Mouse (Mus musculus) CH12.LX (cell line): ENCODE measurements at regions not wholly inside any gene's neighbourhood (a gene's known extent, or its start where the extent isn't known, plus 50 kb on each side); places are given as distances from the start of the nearest gene placed in this dataset.

Experiments used
- DNase-seq: peaks from one replicate; pipeline ENCODE4 v3.0.0-alpha.2; 2013; ENCODE audit errors: extremely low read depth
- H3K27ac ChIP-seq: 2 replicates; pipeline ENCODE4 v1.5.1; 2012; ENCODE audit warnings: low read depth, mild to moderate bottlenecking, control low read depth, moderate library complexity; ENCODE audit not compliant: insufficient read depth
- H3K27me3 ChIP-seq: replicated peaks from 2 replicates; pipeline ENCODE3; 2012; ENCODE audit warnings: inconsistent platforms
- H3K36me3 ChIP-seq, 2 experiments: replicated peaks in 1 of 2; 2 replicates each; pipeline versions ENCODE3 to v1.6.1; 2012; ENCODE audit warnings: inconsistent platforms in 1 of 2, low read length in 1 of 2, mild to moderate bottlenecking in 1 of 2, mixed read lengths in 1 of 2, moderate library complexity in 1 of 2; ENCODE audit not compliant: control insufficient read depth in 1 of 2, insufficient read depth in 1 of 2
- H3K4me1 ChIP-seq, 2 experiments: 2 replicates each; pipeline ENCODE4 v1.6.1; 2012; ENCODE audit warnings: inconsistent platforms in 1 of 2, moderate library complexity in 1 of 2; ENCODE audit not compliant: insufficient read depth in 2 of 2, control insufficient read depth in 1 of 2
- H3K4me2 ChIP-seq: 2 replicates; pipeline ENCODE4 v1.6.1; 2012; ENCODE audit warnings: low read depth, mild to moderate bottlenecking, control low read depth; ENCODE audit not compliant: poor library complexity, insufficient read depth, severe bottlenecking
- H3K4me3 ChIP-seq, 3 experiments: fragments of 150-350 bp in 1 of 3; sonication (generic) in 1 of 3; replicated peaks in 1 of 3; 2 replicates each; pipeline versions ENCODE3 to v1.5.1; 2011 to 2012; ENCODE audit warnings: low read depth in 2 of 3, low read length in 2 of 3, mild to moderate bottlenecking in 2 of 3, moderate library complexity in 2 of 3, control low read depth in 1 of 3, improper control_type of control experiment in 1 of 3, inconsistent platforms in 1 of 3, mixed read lengths in 1 of 3; ENCODE audit not compliant: poor library complexity in 1 of 3
- H3K79me2 ChIP-seq: replicated peaks from 2 replicates; pipeline ENCODE4 v1.6.1; 2012; ENCODE audit warnings: mild to moderate bottlenecking, moderate library complexity; ENCODE audit not compliant: control insufficient read depth, poor library complexity, insufficient read depth, severe bottlenecking; ENCODE audit errors: extremely low read depth
- H3K9ac ChIP-seq: 2 replicates; pipeline ENCODE4 v1.6.1; 2012; ENCODE audit warnings: low read depth, mild to moderate bottlenecking, control low read depth, moderate library complexity; ENCODE audit not compliant: insufficient read depth
- H3K9me3 ChIP-seq: replicated peaks from 2 replicates; pipeline ENCODE3; 2012; ENCODE audit warnings: low read length, inconsistent platforms, mixed read lengths
- CHD2 ChIP-seq: IDR thresholded peaks from 2 replicates; pipeline ENCODE4 v1.6.1; 2011; ENCODE audit warnings: low read length, improper control_type of control experiment
- ETS1 ChIP-seq: conservative IDR thresholded peaks from 2 replicates; pipeline ENCODE4 v1.6.1; 2012; ENCODE audit warnings: low read depth, mild to moderate bottlenecking, inconsistent platforms, low read length, improper control_type of control experiment, moderate library complexity
- HCFC1 ChIP-seq: IDR thresholded peaks from 2 replicates; pipeline ENCODE4 v1.6.1; 2012; ENCODE audit warnings: low read depth, mild to moderate bottlenecking, inconsistent platforms, low read length, improper control_type of control experiment
- JUN ChIP-seq: IDR thresholded peaks from 2 replicates; pipeline ENCODE4 v1.6.1; 2011; ENCODE audit warnings: low read depth, mild to moderate bottlenecking, low read length, improper control_type of control experiment, moderate library complexity; ENCODE audit not compliant: insufficient read depth
- JUND ChIP-seq: conservative IDR thresholded peaks from 2 replicates; pipeline ENCODE4 v1.6.1; 2011; ENCODE audit warnings: low read depth, low read length, improper control_type of control experiment
- MAFK ChIP-seq: IDR thresholded peaks from 2 replicates; pipeline ENCODE4 v1.6.1; 2011; ENCODE audit warnings: low read length, improper control_type of control experiment; ENCODE audit not compliant: insufficient replicate concordance
- MAX ChIP-seq: IDR thresholded peaks from 2 replicates; pipeline ENCODE4 v1.6.1; 2011; ENCODE audit warnings: low read length, improper control_type of control experiment
- MEF2A ChIP-seq: IDR thresholded peaks from 2 replicates; pipeline ENCODE4 v1.6.1; 2014; ENCODE audit warnings: low read depth, mild to moderate bottlenecking, inconsistent platforms, low read length, improper control_type of control experiment, borderline replicate concordance
- MYC ChIP-seq: IDR thresholded peaks from 2 replicates; pipeline ENCODE4 v1.6.1; 2011; ENCODE audit warnings: low read depth, mild to moderate bottlenecking, improper control_type of control experiment, low read length
- NELFE ChIP-seq: IDR thresholded peaks from 2 replicates; pipeline ENCODE4 v1.6.1; 2011; ENCODE audit warnings: low read depth, low read length, improper control_type of control experiment
- NRF1 ChIP-seq: IDR thresholded peaks from 2 replicates; pipeline ENCODE4 v1.6.1; 2014; ENCODE audit warnings: low read depth, mild to moderate bottlenecking, inconsistent platforms, low read length, improper control_type of control experiment, moderate library complexity
- PAX5 ChIP-seq: IDR thresholded peaks from 2 replicates; pipeline ENCODE4 v1.6.1; 2012; ENCODE audit warnings: low read length, inconsistent platforms, mixed read lengths
- POLR2A ChIP-seq: IDR thresholded peaks from 2 replicates; pipeline ENCODE4 v1.6.1; 2011; ENCODE audit warnings: low read depth, mild to moderate bottlenecking, improper control_type of control experiment, low read length
- POLR2AphosphoS2 ChIP-seq: IDR thresholded peaks from 2 replicates; pipeline ENCODE4 v1.6.1; 2011; ENCODE audit warnings: low read depth, low read length, improper control_type of control experiment
- SIN3A ChIP-seq: IDR thresholded peaks from 2 replicates; pipeline ENCODE4 v1.6.1; 2012; ENCODE audit warnings: low read length, improper control_type of control experiment, inconsistent platforms
- TBP ChIP-seq: conservative IDR thresholded peaks from 2 replicates; pipeline ENCODE4 v1.6.1; 2011; ENCODE audit warnings: low read depth, low read length, improper control_type of control experiment
- ZC3H11A ChIP-seq: IDR thresholded peaks from 2 replicates; pipeline ENCODE4 v1.6.1; 2012; ENCODE audit warnings: low read depth, mild to moderate bottlenecking, inconsistent platforms, low read length, improper control_type of control experiment
- dilution Hi-C: fragments of 300-500 bp; cut with MboI; formaldehyde crosslinking; loops from 2 replicates; pipeline ENCODE4 v1.14.3; 2020; ENCODE audit warnings: low sequenced_read_pairs; ENCODE audit not compliant: extremely low pct_unique_long_range_greater_than_20kb, extremely low pct_ligation_motif_present
- in situ Hi-C: fragments of 300-500 bp; cut with MboI; formaldehyde crosslinking; loops from 3 replicates; pipeline ENCODE4 v1.14.3; 2019; ENCODE audit warnings: low sequenced_read_pairs, low pct_ligation_motif_present, low pct_unique_long_range_greater_than_20kb, mixed read lengths

- no peaks in the 10 kb centered on the region for H3K9me3 ChIP-seq
- peaks cover 41 to 88% of the 10 kb centered on the region in 2 experiments for H3K4me1 ChIP-seq
- DNase-seq: no peak
- H3K79me2 ChIP-seq: no peaks in the 10 kb centered on the region; the same call in 1 of the 2 replicates
- H3K27me3 ChIP-seq: no peaks in the 10 kb centered on the region
- dilution Hi-C loops (no loop called here), in situ Hi-C loops (no loop called here)
- 0 out of 2 replicates have a peak overlapping the region, but pooled peaks have one; percentile 64 for H3K9ac ChIP-seq
- peak overlapping the region; percentile 98 for H3K27ac ChIP-seq
- no peak overlapping the region for H3K4me3 ChIP-seq
- no peaks in the 10 kb centered on the region for H3K36me3 ChIP-seq
- TF ChIP-seq POLR2A (no peak), NRF1 (no peak), HCFC1 (no peak), POLR2AphosphoS2 (no peak), PAX5 (no peak), JUN (no peak), MAFK (peak; percentile 87), MYC (no peak)
- H3K4me2 ChIP-seq: 0 out of 2 replicates have a peak overlapping the region, but pooled peaks have one; percentile 18
Observed at GRCm38 (mm10) chr1:156993105-156993504, 53.7 kb upstream of the Ralgps2 start.

GRCm38 (mm10) chr1:156992536-156992935 is 53.1 kb upstream of the Ralgps2 start:
- H3K27ac ChIP-seq: peak overlapping the region; percentile 98
- no peaks in the 10 kb centered on the region for H3K36me3 ChIP-seq
- H3K79me2 ChIP-seq: no peaks in the 10 kb centered on the region; the same call in 1 of the 2 replicates
- H3K4me1 ChIP-seq: peaks cover 45 to 86% of the 10 kb centered on the region in 2 experiments
- H3K4me3 ChIP-seq: no peak overlapping the region
- H3K27me3 ChIP-seq: no peaks in the 10 kb centered on the region
- TF ChIP-seq ETS1: 0 out of 2 replicates have a peak, but pooled peaks have one; percentile 22
- TF ChIP-seq MAX: no peak
- TF ChIP-seq ZC3H11A: no peak
- 0 out of 2 replicates have a peak, but pooled peaks have one; percentile 20 for TF ChIP-seq MAFK
- TF ChIP-seq JUN: no peak
- 0 out of 2 replicates have a peak, but pooled peaks have one; percentile 18 for TF ChIP-seq CHD2
- TF ChIP-seq TBP: no peak
- 0 out of 2 replicates have a peak, but pooled peaks have one; percentile 32 for TF ChIP-seq SIN3A
- TF ChIP-seq MEF2A: no peak
- no peak for TF ChIP-seq NELFE
- TF ChIP-seq JUND: 0 out of 2 replicates have a peak, but pooled peaks have one; percentile 19
- DNase-seq: no peak
- dilution Hi-C loops (no loop called here), in situ Hi-C loops (no loop called here)
- peak overlapping the region; percentile 64 for H3K9ac ChIP-seq
- no peaks in the 10 kb centered on the region for H3K9me3 ChIP-seq
- H3K4me2 ChIP-seq: no peak overlapping the region
